Mouse (Mus musculus): Measurements from ENCODE around the gene Six3. TPM values are rescaled to one million over a fixed set of nuclear protein-coding genes. Genes with fewer than 3 reads are reported as not detected.

The Six3 gene
- 1 to 10 TPM; 2.0 to 3.6 TPM for total RNA-seq (2021)
- long read RNA-seq, experiment 1, transcript Six3-203 (2 exons, 3,680 nt): major isoform, 6 of 8 reads
- long read RNA-seq, experiment 1, partial matches to known transcripts: 0 of 8 reads
- long read RNA-seq, experiment 1, other reads (novel, unspliced or antisense): 1 of 8 reads
- long read RNA-seq, experiment 2, partial matches to known transcripts: 0 of 5 reads
- long read RNA-seq, experiment 2, other reads (novel, unspliced or antisense): 2 of 5 reads

- no peak for DNase-seq (ENCODE audit: extremely low spot score in 1 of 2, low spot score in 2 of 2)
- intact Hi-C loops (cut with DNase I): no loop called here
- Histone ChIP-seq H3K4me3 (no peak within 1 kb of the TSS), H3K27ac (no peak within 1 kb of the TSS)
- no peak for TF ChIP-seq CTCF (IDR thresholded peaks at IDR 0.05)
Measured at GRCm38 (mm10) chr17:85613266-85613860, at the start of gene Six3. Gene Six3, plus strand, starts transcription at chr17:85613608.

- intact Hi-C loops (cut with DNase I): no loop called here
- no peak overlapping the region for H3K27ac ChIP-seq
- H3K4me3 ChIP-seq: no peak overlapping the region
- no peak for DNase-seq (ENCODE audit: extremely low spot score in 1 of 2, low spot score in 2 of 2)
- no peak for TF ChIP-seq CTCF (IDR thresholded peaks at IDR 0.05)
Measured at GRCm38 (mm10) chr17:85564107-85564506, 49.3 kb upstream of the Six3 start.

- TF ChIP-seq CTCF (IDR thresholded peaks at IDR 0.05): no peak
- H3K4me3 ChIP-seq: no peak overlapping the region
- DNase-seq (ENCODE audit: extremely low spot score in 1 of 2, low spot score in 2 of 2): no peak
- no peak overlapping the region for H3K27ac ChIP-seq
- intact Hi-C loops (cut with DNase I): no loop called here
Measured at GRCm38 (mm10) chr17:85574023-85574422, 39.4 kb upstream of the Six3 start.

GRCm38 (mm10) chr17:85578290-85578689 is 35.1 kb upstream of the Six3 start:
- DNase-seq (ENCODE audit: extremely low spot score in 1 of 2, low spot score in 2 of 2): no peak
- no peak overlapping the region for H3K27ac ChIP-seq
- H3K4me3 ChIP-seq: no peak overlapping the region
- intact Hi-C loops (cut with DNase I): no loop called here
- no peak for TF ChIP-seq CTCF (IDR thresholded peaks at IDR 0.05)

- TF ChIP-seq CTCF (IDR thresholded peaks at IDR 0.05): no peak
Measured at GRCm38 (mm10) chr17:85579350-85579749, 34.1 kb upstream of the Six3 start.

GRCm38 (mm10) chr17:85580221-85580620 is 33.2 kb upstream of the Six3 start:
- no peak for TF ChIP-seq CTCF (IDR thresholded peaks at IDR 0.05)

More at GRCm38 (mm10) chr17:85579350-85579749, 34.1 kb upstream of the Six3 start:
- H3K4me3 ChIP-seq: no peak overlapping the region
- intact Hi-C loops (cut with DNase I): no loop called here
- no peak overlapping the region for H3K27ac ChIP-seq
- no peak for DNase-seq (ENCODE audit: extremely low spot score in 1 of 2, low spot score in 2 of 2)

GRCm38 (mm10) chr17:85584170-85584569 is 29.2 kb upstream of the Six3 start:
- TF ChIP-seq CTCF (IDR thresholded peaks at IDR 0.05): no peak
- intact Hi-C loops (cut with DNase I): no loop called here
- H3K27ac ChIP-seq: no peak overlapping the region
- no peak for DNase-seq (ENCODE audit: extremely low spot score in 1 of 2, low spot score in 2 of 2)
- H3K4me3 ChIP-seq: no peak overlapping the region

More at GRCm38 (mm10) chr17:85580221-85580620, 33.2 kb upstream of the Six3 start:
- intact Hi-C loops (cut with DNase I): no loop called here
- Histone ChIP-seq H3K27ac (no peak overlapping the region), H3K4me3 (no peak overlapping the region)
- no peak for DNase-seq (ENCODE audit: extremely low spot score in 1 of 2, low spot score in 2 of 2)

- no peak for DNase-seq (ENCODE audit: extremely low spot score in 1 of 2, low spot score in 2 of 2)
- Histone ChIP-seq H3K4me3 (no peak overlapping the region), H3K27ac (no peak overlapping the region)
- intact Hi-C loops (cut with DNase I): no loop called here
- no peak for TF ChIP-seq CTCF (IDR thresholded peaks at IDR 0.05)
Measured at GRCm38 (mm10) chr17:85584573-85584972, 28.8 kb upstream of the Six3 start.

GRCm38 (mm10) chr17:85585779-85586178 is 27.6 kb upstream of the Six3 start:
- intact Hi-C loops (cut with DNase I): no loop called here
- no peak for TF ChIP-seq CTCF (IDR thresholded peaks at IDR 0.05)
- Histone ChIP-seq H3K27ac (no peak overlapping the region), H3K4me3 (no peak overlapping the region)
- no peak for DNase-seq (ENCODE audit: extremely low spot score in 1 of 2, low spot score in 2 of 2)

- no peak for DNase-seq (ENCODE audit: extremely low spot score in 1 of 2, low spot score in 2 of 2)
- Histone ChIP-seq H3K27ac (no peak overlapping the region), H3K4me3 (no peak overlapping the region)
- intact Hi-C loops (cut with DNase I): no loop called here
- TF ChIP-seq CTCF (IDR thresholded peaks at IDR 0.05): no peak
Measured at GRCm38 (mm10) chr17:85591976-85592375, 21.4 kb upstream of the Six3 start.

GRCm38 (mm10) chr17:85595853-85596252 is 17.6 kb upstream of the Six3 start:
- Histone ChIP-seq H3K4me3 (no peak overlapping the region), H3K27ac (no peak overlapping the region)
- intact Hi-C loops (cut with DNase I): no loop called here
- TF ChIP-seq CTCF (IDR thresholded peaks at IDR 0.05): no peak
- DNase-seq (ENCODE audit: extremely low spot score in 1 of 2, low spot score in 2 of 2): no peak

GRCm38 (mm10) chr17:85596341-85596890 is 17.0 kb upstream of the Six3 start:
- no peak for TF ChIP-seq CTCF (IDR thresholded peaks at IDR 0.05)
- no peak for DNase-seq (ENCODE audit: extremely low spot score in 1 of 2, low spot score in 2 of 2)
- intact Hi-C loops (cut with DNase I): no loop called here
- H3K27ac ChIP-seq: no peak overlapping the region
- no peak overlapping the region for H3K4me3 ChIP-seq

- intact Hi-C loops (cut with DNase I): no loop called here
- no peak; the same call in 1 of the 2 replicates for TF ChIP-seq CTCF (IDR thresholded peaks at IDR 0.05)
- H3K27ac ChIP-seq: no peak overlapping the region
Measured at GRCm38 (mm10) chr17:85599520-85599919, 13.9 kb upstream of the Six3 start.

More at GRCm38 (mm10) chr17:85599520-85599919, 13.9 kb upstream of the Six3 start:
- DNase-seq (ENCODE audit: extremely low spot score in 1 of 2, low spot score in 2 of 2): no peak
- no peak overlapping the region for H3K4me3 ChIP-seq

Measured in left cerebral cortex, adult 2 months (tissue).